Mouse (Mus musculus): ENCODE results near the gene Rasd2.

DNA sequence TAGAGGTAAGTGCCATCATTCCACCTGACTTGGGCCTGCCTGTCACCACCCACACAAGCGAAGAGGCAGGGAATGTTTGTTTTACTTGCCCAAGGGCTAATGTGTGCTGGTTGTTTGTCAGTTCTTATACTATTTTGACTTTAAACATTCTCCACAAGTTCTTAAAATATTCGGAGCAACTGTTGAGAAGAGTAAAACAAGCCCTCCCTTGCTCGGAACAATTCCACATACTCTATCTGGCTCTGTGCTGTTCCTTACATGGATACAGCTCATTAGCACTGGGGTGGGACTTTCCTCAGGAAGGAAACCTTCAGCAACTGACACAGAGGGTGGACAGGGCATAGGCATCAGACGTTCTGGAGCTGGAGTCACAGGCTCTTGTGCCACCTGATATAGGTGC, 15.9 kb upstream of the Rasd2 start:
- TF ChIP-seq CTCF (IDR thresholded peaks at IDR 0.05; ENCODE audit: borderline replicate concordance, extremely low read depth, insufficient read depth, insufficient read length): no peak
- no peak for TF ChIP-seq POLR2A (IDR thresholded peaks at IDR 0.05; ENCODE audit: borderline replicate concordance, extremely low read depth, insufficient read depth, insufficient read length, poor library complexity, severe bottlenecking)
